Mouse (Mus musculus) limb, embryonic 10.5 days (tissue): ENCODE measurements around the gene Adgrg6. TPM values are rescaled to one million over a fixed set of nuclear protein-coding genes. Genes with fewer than 3 reads are reported as not detected.

ENCODE experiments used
- DNase-seq: peaks from one replicate; pipeline ENCODE4 v3.0.0-alpha.2; 2017; ENCODE audit warnings: low spot score
- H3K27ac ChIP-seq: fragments of 300-500 bp; sonication (generic); 2 replicates; pipeline ENCODE4 v1.5.1; 2016; ENCODE audit warnings: mild to moderate bottlenecking
- H3K27me3 ChIP-seq: fragments of 300-500 bp; sonication (generic); 2 replicates; pipeline ENCODE4 v1.6.1; 2016; ENCODE audit warnings: low read depth, mild to moderate bottlenecking; ENCODE audit not compliant: poor library complexity, severe bottlenecking
- H3K36me3 ChIP-seq: fragments of 300-500 bp; sonication (generic); 2 replicates; pipeline ENCODE4 v1.6.1; 2016; ENCODE audit warnings: mild to moderate bottlenecking, moderate library complexity
- H3K4me1 ChIP-seq: fragments of 300-500 bp; sonication (generic); 2 replicates; pipeline ENCODE4 v1.6.1; 2016
- H3K4me3 ChIP-seq: fragments of 300-500 bp; sonication (generic); 2 replicates; pipeline ENCODE4 v1.5.1; 2016; ENCODE audit warnings: mild to moderate bottlenecking, moderate library complexity
- H3K9me3 ChIP-seq: fragments of 300-500 bp; sonication (generic); replicated peaks from 2 replicates; pipeline ENCODE4 v1.6.1; 2016; ENCODE audit warnings: mild to moderate bottlenecking
- WGBS: fragments of 180-500 bp; shearing (Covaris S2); methylation state at CpG from one replicate; pipeline ENCODE4 v1.1.7; 2016; 5-methylcytosine and 5-hydroxymethylcytosine counted together
- polyA plus RNA-seq: library from polyadenylated mRNA; unstranded; fragments of >200 nt; fragmentation: Nextera tagmentation; extraction: Ambion mirVana; gene quantifications from 2 replicates; pipeline ENCODE4 v1.2.1, GENCODE M21; 2016

Adgrg6 gene
- polyA plus RNA-seq, 1 experiment from 2014 or later: 0.48 TPM

DNA sequence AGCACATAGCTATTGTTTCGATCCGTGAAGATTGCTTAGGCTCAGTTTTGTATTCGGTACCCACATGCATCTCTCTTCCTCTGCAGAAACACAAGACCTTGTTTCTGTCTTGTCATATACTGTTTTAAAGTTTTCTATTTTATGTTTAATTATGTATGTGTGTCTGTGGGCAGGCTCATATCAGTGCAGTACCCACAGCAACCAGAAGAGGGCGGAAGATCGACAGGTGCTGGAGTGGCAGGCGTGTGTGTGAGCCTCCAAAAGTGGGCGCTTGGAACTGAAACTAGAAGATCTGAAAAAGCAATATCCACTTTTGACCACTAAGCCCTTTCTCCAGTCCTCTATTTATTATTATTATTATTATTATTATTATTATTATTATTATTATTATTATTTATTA is 95.4 kb downstream of the Adgrg6 start:
- no peak for DNase-seq
- Histone ChIP-seq H3K4me3 (no peak overlapping the region), H3K9me3 (no peaks in the 10 kb centered on the region), H3K36me3 (no peaks in the 10 kb centered on the region), H3K27me3 (no peaks in the 10 kb centered on the region), H3K27ac (no peak overlapping the region), H3K4me1 (no peaks in the 10 kb centered on the region)
- 65% methylated on average over 7 of the region's 7 CpGs for WGBS

DNA sequence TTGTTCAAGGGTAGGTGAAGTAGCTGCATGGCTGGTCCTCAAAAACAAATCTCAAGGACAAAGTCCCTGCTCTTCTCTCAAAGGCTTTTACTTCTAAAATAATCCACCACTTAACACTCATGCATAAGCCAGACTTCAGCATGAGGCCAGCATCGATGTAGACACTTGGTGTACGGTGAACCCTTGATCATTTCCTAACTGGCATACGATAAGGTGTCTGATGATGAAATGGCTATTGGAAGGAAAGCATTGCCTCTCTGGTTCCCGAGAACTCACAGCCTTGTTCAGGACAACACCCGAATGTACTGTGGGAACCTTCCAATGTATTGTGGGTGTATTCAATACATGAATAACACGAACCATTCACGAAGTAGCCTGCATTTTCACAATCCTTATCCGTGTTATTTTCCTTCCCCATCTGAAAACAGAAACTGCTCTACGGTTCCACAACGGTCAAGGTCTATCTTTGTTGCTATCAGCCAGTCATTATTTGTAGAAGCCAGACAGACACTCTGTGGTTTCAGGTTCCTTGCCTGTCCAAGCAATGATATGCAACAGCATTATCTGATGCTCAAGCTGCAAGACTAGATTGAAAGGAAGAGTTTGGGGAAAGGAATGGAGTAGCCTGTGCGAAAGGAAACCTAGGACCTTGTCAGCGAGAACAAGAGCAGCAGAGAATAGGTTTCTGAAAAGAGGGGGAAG is 99.7 kb downstream of the Adgrg6 start:
- Histone ChIP-seq H3K4me3 (no peak overlapping the region), H3K9me3 (no peaks in the 10 kb centered on the region), H3K36me3 (no peaks in the 10 kb centered on the region), H3K27me3 (no peaks in the 10 kb centered on the region), H3K4me1 (no peaks in the 10 kb centered on the region), H3K27ac (no peak overlapping the region)
- no peak for DNase-seq
- 92% methylated on average over 12 of the region's 12 CpGs for WGBS

DNA sequence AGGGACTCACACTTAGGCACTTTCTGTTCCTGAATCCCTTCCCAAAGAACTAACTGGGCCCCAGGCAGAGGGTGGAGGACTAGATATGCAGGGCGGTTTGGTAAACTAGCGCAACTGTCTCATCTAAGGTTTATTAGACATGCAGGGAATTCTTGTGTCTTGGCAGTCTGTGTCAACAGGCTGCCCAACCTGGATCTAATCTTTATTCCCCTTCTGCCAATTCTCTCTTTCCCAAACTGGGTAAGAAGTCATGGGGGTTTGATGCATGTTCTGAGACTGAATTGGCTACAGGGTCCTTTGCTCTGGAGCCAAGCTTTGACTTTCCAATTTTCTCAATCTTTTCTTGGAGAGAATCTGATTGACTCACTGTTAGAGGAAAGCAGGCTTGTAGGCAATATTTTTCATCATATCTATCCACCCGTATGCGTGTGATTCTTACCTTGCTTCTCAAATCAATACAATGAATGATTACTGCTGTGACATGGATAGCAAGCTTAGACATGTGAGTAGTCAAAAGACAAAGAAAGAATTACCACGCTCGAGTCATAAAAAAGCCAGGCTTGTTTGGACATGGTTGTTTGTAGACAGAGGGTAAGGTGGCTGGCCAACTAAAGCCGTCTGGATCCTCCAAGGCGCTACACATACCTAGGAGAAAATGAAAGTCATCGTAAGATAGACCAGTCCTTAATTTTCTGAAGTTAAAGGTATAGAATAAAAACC is 104.4 kb downstream of the Adgrg6 start:
- 95% methylated on average over 9 of the region's 9 CpGs for WGBS
- Histone ChIP-seq H3K9me3 (no peaks in the 10 kb centered on the region), H3K27me3 (no peaks in the 10 kb centered on the region), H3K4me3 (no peak overlapping the region), H3K4me1 (no peaks in the 10 kb centered on the region), H3K27ac (no peak overlapping the region), H3K36me3 (no peaks in the 10 kb centered on the region)
- no peak for DNase-seq

DNA sequence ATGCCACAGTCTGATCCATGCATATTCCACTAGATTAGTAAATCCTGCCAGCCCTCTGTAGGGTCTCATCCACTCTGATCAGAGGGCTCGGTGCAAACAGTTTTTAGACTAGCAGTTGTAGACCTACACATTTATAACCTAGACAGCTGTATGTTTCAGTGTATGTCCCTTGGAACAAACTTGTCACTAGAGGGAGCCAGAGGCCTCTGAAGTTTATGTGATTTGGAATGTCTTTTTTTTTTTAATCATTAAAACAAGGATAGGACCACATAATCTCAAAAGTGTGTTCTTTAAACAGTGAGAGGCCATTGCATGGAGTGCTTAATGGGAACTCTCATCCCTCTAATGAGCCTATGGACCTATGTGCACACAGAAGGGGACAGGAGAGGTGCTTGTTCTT is 141.4 kb downstream of the Adgrg6 start:
- no peaks in the 10 kb centered on the region for H3K36me3 ChIP-seq
- WGBS: 76% methylated on average over 1 of the region's 1 CpGs
- no peaks in the 10 kb centered on the region for H3K27me3 ChIP-seq
- no peak overlapping the region for H3K4me3 ChIP-seq
- peaks cover 2% of the 10 kb centered on the region; the same call in 1 of the 2 replicates for H3K9me3 ChIP-seq
- H3K4me1 ChIP-seq: no peaks in the 10 kb centered on the region
- no peak overlapping the region for H3K27ac ChIP-seq
- no peak for DNase-seq

DNA sequence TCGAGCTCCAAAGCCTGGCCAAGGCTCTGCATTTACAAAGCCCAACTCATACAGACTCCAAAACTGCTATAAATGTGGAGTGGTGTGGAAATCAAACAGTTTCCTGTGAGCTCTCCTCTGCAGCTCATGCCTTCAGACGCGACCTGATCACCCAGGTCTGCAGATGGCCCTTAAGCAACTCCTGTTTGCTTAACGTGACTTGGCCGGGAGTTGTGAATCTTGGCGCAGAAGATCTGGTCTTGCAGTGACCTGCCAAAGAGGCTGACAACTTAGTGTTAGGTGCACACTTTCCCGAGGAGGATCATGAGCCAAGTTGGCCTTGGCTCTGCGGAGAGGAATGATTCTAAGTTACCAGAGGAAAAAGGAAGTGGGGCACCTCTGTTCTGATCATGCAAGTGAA is 143.7 kb downstream of the Adgrg6 start:
- no peak overlapping the region for H3K27ac ChIP-seq
- H3K9me3 ChIP-seq: no peaks in the 10 kb centered on the region
- no peak overlapping the region for H3K4me3 ChIP-seq
- 81% methylated on average over 8 of the region's 8 CpGs for WGBS
- H3K36me3 ChIP-seq: no peaks in the 10 kb centered on the region
- no peaks in the 10 kb centered on the region for H3K4me1 ChIP-seq
- no peak for DNase-seq
- H3K27me3 ChIP-seq: no peaks in the 10 kb centered on the region

DNA sequence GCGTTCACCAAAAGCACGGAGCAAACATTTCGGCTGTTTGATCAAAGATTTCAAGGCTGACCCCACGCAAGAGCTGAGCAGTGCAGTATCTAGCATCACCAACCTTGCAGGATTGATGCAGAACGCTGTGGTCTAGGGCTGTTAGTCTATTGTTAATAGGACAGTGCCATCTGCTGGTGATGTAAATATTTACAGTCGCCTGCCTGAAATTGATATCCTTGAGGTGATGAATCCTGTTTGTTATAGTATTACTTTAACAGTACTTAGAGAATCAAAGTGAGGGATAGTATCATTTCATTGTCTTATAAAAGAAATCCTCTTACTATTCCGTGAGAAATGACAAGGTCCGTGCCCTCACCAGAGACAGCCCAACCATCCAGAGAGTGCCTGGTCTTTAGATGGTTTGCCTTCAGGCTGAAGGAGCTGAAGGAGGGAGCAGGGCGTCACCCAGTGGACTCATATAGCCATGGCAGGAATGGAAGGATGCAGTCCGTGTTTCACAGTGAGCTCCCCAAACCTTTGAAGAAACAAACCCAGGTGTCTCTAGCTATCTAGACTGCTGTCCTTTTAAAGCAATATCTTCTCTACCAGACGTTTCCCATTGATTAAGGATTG is 154.3 kb downstream of the Adgrg6 start:
- WGBS: 17% methylated on average over 11 of the region's 11 CpGs
- H3K9me3 ChIP-seq: no peaks in the 10 kb centered on the region
- no peak overlapping the region for H3K4me3 ChIP-seq
- DNase-seq: peak; percentile 49
- H3K27me3 ChIP-seq: no peaks in the 10 kb centered on the region
- no peak overlapping the region for H3K27ac ChIP-seq
- no peaks in the 10 kb centered on the region for H3K4me1 ChIP-seq
- no peaks in the 10 kb centered on the region for H3K36me3 ChIP-seq

- Histone ChIP-seq H3K36me3 (no peaks in the 10 kb centered on the region), H3K27ac (no peak overlapping the region), H3K9me3 (no peaks in the 10 kb centered on the region), H3K27me3 (no peaks in the 10 kb centered on the region), H3K4me1 (no peaks in the 10 kb centered on the region), H3K4me3 (no peak overlapping the region)
- DNase-seq: no peak
- WGBS: 90% methylated on average over 5 of the region's 5 CpGs
These were observed 159.9 kb downstream of the Adgrg6 start for GRCm38 (mm10) chr10:14385574-14385973.

- Histone ChIP-seq H3K27me3 (no peaks in the 10 kb centered on the region), H3K4me3 (no peak overlapping the region), H3K9me3 (no peaks in the 10 kb centered on the region), H3K36me3 (no peaks in the 10 kb centered on the region), H3K4me1 (no peaks in the 10 kb centered on the region), H3K27ac (no peak overlapping the region)
- DNase-seq: no peak
- WGBS: 81% methylated on average over 1 of the region's 1 CpGs
These were observed 180.3 kb downstream of the Adgrg6 start for GRCm38 (mm10) chr10:14365065-14365589.

- 96% methylated on average over 2 of the region's 2 CpGs for WGBS
- no peaks in the 10 kb centered on the region for H3K36me3 ChIP-seq
- no peaks in the 10 kb centered on the region for H3K9me3 ChIP-seq
- H3K27me3 ChIP-seq: no peaks in the 10 kb centered on the region
- DNase-seq: no peak
- no peak overlapping the region for H3K4me3 ChIP-seq
- H3K27ac ChIP-seq: no peak overlapping the region
- no peaks in the 10 kb centered on the region for H3K4me1 ChIP-seq
These were observed 182.2 kb downstream of the Adgrg6 start for GRCm38 (mm10) chr10:14363226-14363625.

DNA sequence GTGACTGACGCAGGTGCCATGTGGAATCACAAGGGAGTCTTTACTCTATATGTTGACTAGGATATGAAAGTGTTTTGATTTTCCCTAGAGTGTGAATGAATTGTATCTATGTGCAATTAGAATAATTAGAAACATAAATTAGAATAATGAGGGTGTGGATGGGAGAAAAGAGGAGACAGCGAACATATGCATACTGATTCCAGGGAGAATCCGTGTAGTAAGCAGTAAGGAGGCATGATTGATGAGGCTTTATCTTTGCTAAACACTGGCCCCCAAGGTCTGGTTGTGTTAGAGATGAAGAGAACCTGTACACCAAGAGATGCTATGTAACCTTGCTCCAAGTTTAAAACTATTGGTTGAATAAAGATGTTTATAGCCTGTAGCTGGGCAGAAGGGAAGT is 187.2 kb downstream of the Adgrg6 start:
- Histone ChIP-seq H3K27ac (no peak overlapping the region), H3K36me3 (no peaks in the 10 kb centered on the region), H3K9me3 (no peaks in the 10 kb centered on the region), H3K4me3 (no peak overlapping the region), H3K27me3 (no peaks in the 10 kb centered on the region), H3K4me1 (no peaks in the 10 kb centered on the region)
- no peak for DNase-seq
- WGBS: 89% methylated on average over 3 of the region's 3 CpGs

Other genes starting within 250 kb of the Adgrg6 start
- gene Vta1, start 159.9 kb upstream of the Adgrg6 start, polyA plus RNA-seq: 103 and 105 TPM in 2 replicates
- gene Nmbr, start 159.9 kb upstream of the Adgrg6 start, polyA plus RNA-seq: 0.73 TPM in 1 of 2 replicates, not detected in the other
- gene Gje1, start 172.6 kb upstream of the Adgrg6 start, polyA plus RNA-seq: not detected in 2 replicates